In genomic region chr6:96544832-96545231, GRCm38 (mm10) we compare ENCODE assay signal across 19 mouse cellular contexts.
DNase-seq lines count a peak whose midpoint lies in the region; ATAC-seq and TF ChIP-seq lines count a peak whose summit lies in the region.
"Had no signal": no experiment of that assay in that cellular context is flagged by ENCODE, and none has a peak within 500 bp of the region (broad histone marks: within the 10 kb centered on the region; RNA-seq: fewer than 3 reads in every experiment).

No protein-coding gene starts in this region.

- peak; percentile 87 for ATAC-seq in hindbrain, embryonic 11.5 days (ENCODE audit: low FRiP score)
- ATAC-seq in forebrain, embryonic 12.5 days (ENCODE audit: low FRiP score) = peak; percentile 60; the same call in 1 of the 2 replicates
- ATAC-seq in hindbrain, embryonic 14.5 days (ENCODE audit: low FRiP score) = peak; percentile 60; the same call in 1 of the 2 replicates

- H3K4me3 ChIP-seq in hindbrain, embryonic 11.5 days (ENCODE audit: low read depth, low read length) = no peak overlapping the region
- H3K4me3 ChIP-seq in hindbrain, embryonic 10.5 days = no peak overlapping the region
- H3K4me3 ChIP-seq in forebrain, embryonic 12.5 days (replicated peaks) = no peak overlapping the region
- no peak overlapping the region for H3K4me3 ChIP-seq in hindbrain, embryonic 14.5 days (replicated peaks; ENCODE audit: low read length)
- H3K4me3 ChIP-seq: hindbrain, embryonic 15.5 days; left cerebral cortex, adult 2 months; liver, embryonic 13.5 days; lung, embryonic 15.5 days had no signal

- DNase-seq in hindbrain, embryonic 11.5 days (ENCODE audit: low spot score) = peak; percentile 14
- no peak for DNase-seq in hindbrain, embryonic 10.5 days (ENCODE audit: low spot score)
- peak; percentile 57 for DNase-seq in brain, embryonic 14.5 days (ENCODE audit: low read depth)
- DNase-seq in hindbrain, embryonic 14.5 days (ENCODE audit: low spot score) = peak; percentile 27
- no peak for DNase-seq in adrenal gland, postnatal 36 days
- DNase-seq in cerebellum, postnatal 10 days = no peak
- DNase-seq in layer of hippocampus, adult 9-10 months (ENCODE audit: low spot score) = no peak
- DNase-seq: adrenal gland, adult 2 months; cerebellum, adult 11 months; cerebellum, postnatal 36 days; gastrocnemius, postnatal 14 days; kidney, adult 9 months; liver, embryonic 13.5 days; right cerebral cortex, postnatal 25 days had no signal

- H3K9ac ChIP-seq in hindbrain, embryonic 11.5 days (ENCODE audit: low read depth, low read length) = no peak overlapping the region
- H3K9ac ChIP-seq in forebrain, embryonic 12.5 days = no peak overlapping the region
- no peak overlapping the region for H3K9ac ChIP-seq in hindbrain, embryonic 14.5 days
- H3K9ac ChIP-seq: hindbrain, embryonic 15.5 days; liver, embryonic 13.5 days; lung, embryonic 15.5 days had no signal

- H3K36me3 ChIP-seq in hindbrain, embryonic 11.5 days (ENCODE audit: control insufficient read depth, insufficient read depth, low read length) = no peaks in the 10 kb centered on the region
- H3K36me3 ChIP-seq in hindbrain, embryonic 10.5 days = no peaks in the 10 kb centered on the region
- H3K36me3 ChIP-seq in forebrain, embryonic 12.5 days (replicated peaks) = no peaks in the 10 kb centered on the region
- H3K36me3 ChIP-seq in hindbrain, embryonic 14.5 days (replicated peaks; ENCODE audit: control insufficient read depth, insufficient read depth) = no peaks in the 10 kb centered on the region
- H3K36me3 ChIP-seq: hindbrain, embryonic 15.5 days; liver, embryonic 13.5 days; lung, embryonic 15.5 days had no signal

- no peak for TF ChIP-seq POLR2A in brain, embryonic 14.5 days (IDR thresholded peaks at IDR 0.05; ENCODE audit: borderline replicate concordance, extremely low read depth, insufficient read depth, insufficient read length, poor library complexity, severe bottlenecking)

- WGBS in hindbrain, embryonic 11.5 days = 22% methylated on average over 3 of the region's 3 CpGs
- 44% methylated on average over 3 of the region's 3 CpGs for WGBS in hindbrain, embryonic 10.5 days
- WGBS in forebrain, embryonic 12.5 days = 24% methylated on average over 3 of the region's 3 CpGs
- 22% methylated on average over 3 of the region's 3 CpGs for WGBS in hindbrain, embryonic 14.5 days

- TF ChIP-seq CTCF in brain, embryonic 14.5 days (IDR thresholded peaks at IDR 0.05; ENCODE audit: borderline replicate concordance, extremely low read depth, insufficient read depth, insufficient read length) = no peak

- H3K4me2 ChIP-seq in hindbrain, embryonic 11.5 days (replicated peaks; ENCODE audit: low read depth, low read length) = no peak overlapping the region
- H3K4me2 ChIP-seq in forebrain, embryonic 12.5 days = no peak overlapping the region
- no peak overlapping the region for H3K4me2 ChIP-seq in hindbrain, embryonic 14.5 days (replicated peaks)
- H3K4me2 ChIP-seq: hindbrain, embryonic 15.5 days; liver, embryonic 13.5 days; lung, embryonic 15.5 days had no signal

- no peaks in the 10 kb centered on the region for H3K9me3 ChIP-seq in hindbrain, embryonic 11.5 days (ENCODE audit: control insufficient read depth, low read length)
- H3K9me3 ChIP-seq in hindbrain, embryonic 10.5 days = no peaks in the 10 kb centered on the region
- no peaks in the 10 kb centered on the region for H3K9me3 ChIP-seq in forebrain, embryonic 12.5 days
- no peaks in the 10 kb centered on the region for H3K9me3 ChIP-seq in hindbrain, embryonic 14.5 days (ENCODE audit: control insufficient read depth, low read length)
- H3K9me3 ChIP-seq: hindbrain, embryonic 15.5 days; liver, embryonic 13.5 days; lung, embryonic 15.5 days had no signal

- H3K27ac ChIP-seq in hindbrain, embryonic 11.5 days (ENCODE audit: low read depth, low read length) = no peak overlapping the region
- no peak overlapping the region for H3K27ac ChIP-seq in hindbrain, embryonic 10.5 days
- no peak overlapping the region for H3K27ac ChIP-seq in forebrain, embryonic 12.5 days
- H3K27ac ChIP-seq in hindbrain, embryonic 14.5 days = no peak overlapping the region
- H3K27ac ChIP-seq: hindbrain, embryonic 15.5 days; left cerebral cortex, adult 2 months; liver, embryonic 13.5 days; lung, embryonic 15.5 days; macrophage had no signal

- H3K4me1 ChIP-seq in hindbrain, embryonic 11.5 days (replicated peaks; ENCODE audit: control insufficient read depth, insufficient read depth, low read length) = no peaks in the 10 kb centered on the region
- H3K4me1 ChIP-seq in hindbrain, embryonic 10.5 days (replicated peaks) = peaks cover 7% of the 10 kb centered on the region
- peaks cover 7% of the 10 kb centered on the region for H3K4me1 ChIP-seq in forebrain, embryonic 12.5 days
- peaks cover 5% of the 10 kb centered on the region; the same call in 1 of the 2 replicates for H3K4me1 ChIP-seq in hindbrain, embryonic 14.5 days (replicated peaks; ENCODE audit: control insufficient read depth, insufficient read depth, low read length)
- H3K4me1 ChIP-seq: liver, embryonic 13.5 days; lung, embryonic 15.5 days had no signal

- H3K27me3 ChIP-seq in hindbrain, embryonic 11.5 days (ENCODE audit: control insufficient read depth, insufficient read depth, low read length) = no peaks in the 10 kb centered on the region
- H3K27me3 ChIP-seq in hindbrain, embryonic 10.5 days (ENCODE audit: insufficient read depth, poor library complexity, severe bottlenecking) = no peaks in the 10 kb centered on the region
- no peaks in the 10 kb centered on the region for H3K27me3 ChIP-seq in forebrain, embryonic 12.5 days
- no peaks in the 10 kb centered on the region for H3K27me3 ChIP-seq in hindbrain, embryonic 14.5 days (ENCODE audit: control insufficient read depth, insufficient read depth, low read length)
- H3K27me3 ChIP-seq: hindbrain, embryonic 15.5 days; liver, embryonic 13.5 days; lung, embryonic 15.5 days had no signal

Comparison
In these comparisons a context has a peak if more than half of its experiments do, and no peak if none do; other contexts are left out.
1. DNase-seq: peak in hindbrain, embryonic 11.5 days (single experiment), brain, embryonic 14.5 days (single experiment) and hindbrain, embryonic 14.5 days (single experiment); none in hindbrain, embryonic 10.5 days (single experiment), adrenal gland, postnatal 36 days (0 of 2), cerebellum, postnatal 10 days (0 of 2) and layer of hippocampus, adult 9-10 months (single experiment).
2. Peak in every context shown above with its lines, with median percentiles within 50 percentile points of each other: ATAC-seq.